16 mouse cellular contexts compared by ENCODE assay signal in the genomic region with DNA sequence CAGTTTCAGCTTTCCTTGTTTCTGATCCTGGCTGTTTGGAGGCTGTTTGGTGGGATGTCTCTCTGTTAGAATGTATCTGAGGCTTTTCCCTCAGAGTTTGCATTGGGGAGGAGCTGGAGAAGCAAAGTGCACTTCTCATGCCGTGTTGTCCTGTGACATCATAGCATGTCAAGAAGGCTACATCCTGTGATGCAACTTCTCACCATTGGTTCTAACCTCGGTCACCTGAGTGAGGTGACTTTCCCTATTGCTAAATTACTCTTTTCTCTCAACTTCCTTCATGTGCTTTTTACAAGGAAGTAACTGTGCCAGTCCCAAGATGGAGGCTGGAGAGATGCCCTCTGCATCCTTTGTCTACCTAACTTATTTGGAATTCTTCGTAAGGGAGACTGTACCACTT.
"Had no signal": no experiment of that assay in that cellular context is flagged by ENCODE, and none has a peak within 500 bp of the region (broad histone marks: within the 10 kb centered on the region; RNA-seq: fewer than 3 reads in every experiment).

No protein-coding gene starts in this region.

- H3K36me3 ChIP-seq: liver, embryonic 13.5 days; liver, embryonic 15.5 days; midbrain, embryonic 13.5 days; midbrain, embryonic 15.5 days; neural tube, embryonic 12.5 days had no signal

- H3K4me3 ChIP-seq: liver, embryonic 13.5 days; liver, embryonic 15.5 days; midbrain, embryonic 13.5 days; midbrain, embryonic 15.5 days; neural tube, embryonic 12.5 days had no signal

- H3K4me2 ChIP-seq: liver, embryonic 13.5 days; liver, embryonic 15.5 days; lung, embryonic 14.5 days; midbrain, embryonic 11.5 days; midbrain, embryonic 13.5 days; midbrain, embryonic 15.5 days; neural tube, embryonic 12.5 days had no signal

- H3K4me1 ChIP-seq: liver, embryonic 13.5 days; liver, embryonic 15.5 days; neural tube, embryonic 12.5 days had no signal

- H3K9ac ChIP-seq: liver, embryonic 13.5 days; liver, embryonic 15.5 days; lung, embryonic 14.5 days; midbrain, embryonic 13.5 days; midbrain, embryonic 15.5 days; neural tube, embryonic 12.5 days had no signal

- ATAC-seq: midbrain, embryonic 13.5 days; midbrain, embryonic 15.5 days had no signal

- H3K27ac ChIP-seq: liver, embryonic 13.5 days; liver, embryonic 15.5 days; midbrain, embryonic 13.5 days; midbrain, embryonic 15.5 days; neural tube, embryonic 12.5 days had no signal

- H3K9me3 ChIP-seq: liver, embryonic 13.5 days; liver, embryonic 15.5 days; midbrain, embryonic 13.5 days; midbrain, embryonic 15.5 days; neural tube, embryonic 12.5 days had no signal

- H3K27me3 ChIP-seq: midbrain, embryonic 13.5 days; midbrain, embryonic 15.5 days; neural tube, embryonic 12.5 days had no signal

- DNase-seq: liver, embryonic 13.5 days; lung, adult 18-20 months; lung, embryonic 14.5 days; lung, postnatal 10 days; lung, postnatal 4 days; right cerebral cortex, postnatal 25 days; right cerebral cortex, postnatal 4 days; spleen, adult 18-20 months; thymus, adult 18-20 months; thymus, postnatal 14 days; thymus, postnatal 4 days had no signal
